Mouse (Mus musculus) retina, postnatal 7 days (tissue): ENCODE measurements around the gene Fbxl16.

ENCODE experiments used
- DNase-seq: peaks from one replicate; pipeline ENCODE4 v3.0.0-alpha.2; 2012; ENCODE audit warnings: low read depth, low spot score

Fbxl16 gene

DNA sequence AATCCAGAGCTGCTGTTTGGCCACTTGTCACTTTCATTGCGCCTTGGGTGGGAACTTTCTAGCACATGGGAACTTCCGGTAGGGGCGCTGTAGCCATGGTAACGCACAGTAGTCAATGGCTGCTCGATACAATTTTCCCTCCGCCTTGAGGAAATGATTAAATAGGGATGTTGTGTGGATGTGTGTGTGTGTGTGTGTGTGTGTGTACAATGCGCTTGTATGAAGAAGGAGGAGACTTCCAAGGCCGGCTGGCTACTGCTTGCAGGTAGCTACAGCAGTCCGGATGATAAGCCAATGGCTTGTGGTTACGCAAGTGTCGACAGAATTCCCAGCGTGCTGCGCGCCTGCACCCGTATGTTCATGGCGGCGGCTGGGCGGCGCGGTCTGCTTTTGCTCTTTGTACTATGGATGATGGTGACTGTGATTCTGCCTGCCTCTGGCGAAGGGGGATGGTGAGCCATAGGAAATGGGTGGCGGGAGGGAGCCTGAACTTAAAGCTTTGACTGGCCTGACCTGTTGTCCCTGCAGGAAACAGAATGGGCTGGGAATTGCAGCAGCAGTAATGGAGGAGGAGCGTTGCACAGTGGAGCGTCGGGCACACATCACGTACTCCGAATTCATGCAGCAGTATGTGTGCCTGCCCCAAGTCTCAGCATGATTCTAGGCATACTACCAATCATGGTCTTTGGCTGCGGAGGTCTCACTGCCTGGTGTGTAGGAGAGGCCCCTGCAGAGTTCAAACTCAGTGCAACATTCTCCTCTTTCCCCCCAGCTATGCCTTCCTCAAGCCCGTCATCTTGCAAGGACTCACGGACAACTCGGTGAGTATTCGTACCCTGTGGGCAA, 20.1 kb downstream of the Fbxl16 start, which contains the start of gene Jmjd8:
TSS of gene Jmjd8 (plus strand) at position 156 of the 846 bp plus-strand sequence.
- peak; percentile 67 for DNase-seq

DNA sequence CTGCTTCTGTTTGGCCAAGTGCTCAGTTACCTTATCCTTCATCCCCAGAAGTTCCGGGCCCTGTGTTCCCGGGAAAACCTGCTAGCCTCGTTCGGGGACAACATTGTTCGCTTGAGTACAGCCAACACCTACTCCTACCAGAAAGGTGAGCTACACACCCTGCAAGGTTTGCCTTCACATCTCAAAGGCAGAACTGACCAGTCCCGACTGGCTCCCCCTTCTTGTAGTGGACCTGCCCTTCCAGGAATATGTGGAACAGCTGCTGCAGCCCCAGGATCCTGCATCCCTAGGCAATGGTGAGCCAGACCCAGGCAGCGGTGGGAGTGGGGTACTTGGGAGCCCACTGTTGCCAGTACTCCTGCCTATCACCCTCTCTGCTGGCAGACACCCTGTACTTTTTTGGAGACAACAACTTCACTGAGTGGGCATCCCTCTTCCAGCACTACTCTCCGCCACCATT, 20.7 kb downstream of the Fbxl16 start:
- no peak for DNase-seq

DNA sequence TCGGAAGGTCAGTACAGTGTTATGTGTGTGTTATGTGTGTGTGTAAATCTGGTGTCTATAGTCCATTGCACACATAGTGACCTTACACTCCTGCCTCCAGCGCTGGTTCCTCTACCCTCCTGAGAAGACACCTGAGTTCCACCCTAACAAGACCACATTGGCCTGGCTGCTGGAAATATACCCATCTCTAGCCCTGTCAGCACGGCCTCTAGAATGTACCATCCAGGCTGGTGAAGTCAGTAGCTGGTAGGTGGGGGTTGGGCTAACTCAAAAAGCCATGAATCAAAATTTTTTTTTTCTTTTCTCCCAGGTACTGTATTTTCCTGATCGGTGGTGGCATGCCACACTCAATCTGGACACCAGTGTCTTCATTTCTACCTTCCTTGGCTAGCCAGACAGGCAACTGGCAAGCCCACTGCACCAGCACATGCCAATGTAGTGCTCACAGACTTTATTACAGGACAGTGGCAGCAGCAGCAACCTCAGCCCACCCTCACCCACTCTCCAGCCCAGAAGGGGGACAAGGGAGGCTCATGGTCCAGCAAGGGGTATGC, 21.4 kb downstream of the Fbxl16 start:
- no peak for DNase-seq

DNA sequence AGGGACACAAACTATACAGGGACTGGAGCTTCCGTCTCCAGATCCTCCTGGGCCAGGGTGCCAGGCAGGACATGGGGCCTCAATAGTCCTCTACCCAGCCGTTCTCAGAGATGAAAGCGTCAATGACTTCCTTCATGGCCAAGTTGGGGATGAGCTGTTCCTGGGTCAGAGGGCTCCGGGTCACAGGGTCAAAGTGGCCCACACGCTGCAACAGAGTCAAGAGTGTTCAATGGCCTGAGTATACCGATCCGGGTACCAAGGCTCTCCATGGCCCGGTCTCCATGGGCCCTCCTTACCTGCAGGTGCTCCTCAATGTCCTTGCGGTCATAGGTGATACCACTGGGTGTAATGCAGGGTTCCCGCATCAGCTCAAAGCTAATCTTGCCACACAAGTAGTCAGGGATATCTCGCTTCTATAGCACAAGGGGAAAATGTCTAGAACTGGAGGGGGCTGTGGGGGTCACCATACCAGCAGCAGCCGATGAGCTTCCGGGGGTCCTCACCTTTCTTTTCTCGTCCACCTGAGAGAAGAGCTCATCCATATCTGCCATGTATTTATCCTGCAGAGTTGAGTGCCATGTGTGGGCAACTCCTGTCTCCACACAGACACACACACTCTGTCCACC, 22.0 kb downstream of the Fbxl16 start:
- DNase-seq = no peak

DNA sequence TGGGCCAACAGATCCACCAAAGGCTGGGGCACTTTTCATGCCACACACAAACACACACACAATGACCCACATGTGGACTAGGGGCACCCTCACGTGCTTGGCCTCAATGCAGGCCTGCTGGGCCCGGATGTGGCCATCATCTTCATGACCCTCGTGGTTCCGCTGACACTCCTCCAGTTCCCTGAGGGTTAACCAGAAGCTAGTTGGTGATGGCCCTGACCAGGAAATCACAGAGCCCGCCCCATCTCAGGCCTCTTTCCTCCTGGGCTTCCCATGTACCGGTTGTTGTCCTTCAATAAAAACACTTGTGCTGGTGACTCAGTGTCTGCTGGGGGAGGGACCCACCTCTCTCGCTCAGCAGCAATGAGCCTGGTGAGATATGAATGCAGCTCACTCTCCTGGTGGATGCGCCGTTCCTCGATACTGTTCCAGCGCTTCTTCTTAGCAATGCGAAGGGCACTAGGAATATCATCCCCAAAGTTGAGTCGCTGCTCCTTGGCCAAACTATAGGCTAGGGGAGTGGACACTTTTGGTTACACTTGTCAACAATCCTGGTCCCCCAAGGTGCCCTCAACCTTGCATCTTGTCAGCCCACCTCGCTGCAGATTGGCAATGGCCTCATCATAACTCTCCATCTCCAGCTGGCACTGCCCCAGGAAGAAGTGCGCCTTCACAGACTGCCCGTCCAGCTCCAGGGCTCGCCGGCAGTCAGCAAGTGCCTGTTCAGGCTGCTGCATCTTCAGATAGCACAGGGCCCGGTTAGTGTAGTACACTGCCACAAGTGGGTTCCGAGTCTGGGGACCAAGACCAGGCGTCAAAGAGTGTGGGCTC, 22.8 kb downstream of the Fbxl16 start:
- no peak for DNase-seq

DNA sequence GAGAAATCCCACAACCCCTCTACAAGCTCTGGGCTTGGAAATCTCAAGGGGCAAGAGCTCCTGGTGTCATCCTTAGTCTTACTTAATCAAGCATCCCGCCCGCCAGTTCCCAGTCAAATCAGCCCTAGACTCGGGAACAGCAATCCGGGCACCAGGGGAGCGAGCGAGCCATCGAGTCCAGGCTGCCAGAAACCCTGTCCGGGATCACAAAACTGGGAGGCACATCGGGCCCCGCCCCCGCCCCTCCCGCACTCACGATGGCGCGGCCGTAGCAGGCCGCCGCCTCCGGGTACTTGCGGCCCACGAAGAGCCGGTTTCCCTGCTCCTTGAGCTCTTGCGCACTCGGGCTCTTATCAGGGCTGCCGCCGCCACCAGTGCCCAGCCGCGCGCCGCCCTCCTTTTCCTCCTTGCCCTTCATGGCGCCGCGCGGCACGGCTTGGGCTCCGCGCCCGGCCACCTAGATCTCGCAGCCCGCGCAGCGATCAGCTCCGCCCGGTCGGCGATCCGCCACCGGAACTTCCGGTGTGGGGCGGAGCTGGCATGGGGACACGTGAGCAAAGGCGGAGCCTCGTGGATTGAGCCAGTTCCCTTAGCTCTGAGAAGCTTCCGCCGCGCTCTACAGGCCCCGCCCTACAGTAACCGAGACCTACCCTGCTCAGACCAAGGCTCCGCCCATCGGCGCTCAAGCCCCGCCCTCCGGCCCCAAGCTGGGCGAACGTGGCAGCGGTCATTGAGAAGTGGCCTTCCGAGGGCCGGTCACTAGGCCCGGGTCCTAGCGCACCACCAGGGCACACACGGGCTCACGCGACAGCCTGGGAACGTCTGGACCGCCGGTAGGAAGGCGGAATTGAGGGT, 23.8 kb downstream of the Fbxl16 start:
- DNase-seq = peak; percentile 98

DNA sequence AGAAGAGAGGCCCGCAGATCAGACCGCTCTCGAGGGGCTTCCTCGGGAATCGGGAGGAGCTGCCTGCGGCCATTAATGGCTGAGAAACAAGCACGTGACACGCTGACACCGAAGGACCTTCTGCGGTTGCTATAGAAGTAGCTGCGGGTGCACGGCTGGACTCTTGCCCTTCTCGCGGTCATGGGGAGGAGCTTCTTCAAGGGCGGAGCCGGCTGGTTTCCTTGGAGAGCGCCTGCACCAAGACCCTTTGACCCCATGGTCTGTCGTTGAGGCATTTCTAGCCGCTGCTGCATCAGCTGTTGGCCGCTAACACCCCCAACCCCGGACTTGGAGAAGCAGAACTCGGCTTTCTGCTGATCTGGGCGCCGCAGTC, 24.4 kb downstream of the Fbxl16 start, which contains the start of gene Stub1:
TSS of gene Stub1 (minus strand) at position 114 of the 373 bp plus-strand sequence.
- no peak for DNase-seq

DNA sequence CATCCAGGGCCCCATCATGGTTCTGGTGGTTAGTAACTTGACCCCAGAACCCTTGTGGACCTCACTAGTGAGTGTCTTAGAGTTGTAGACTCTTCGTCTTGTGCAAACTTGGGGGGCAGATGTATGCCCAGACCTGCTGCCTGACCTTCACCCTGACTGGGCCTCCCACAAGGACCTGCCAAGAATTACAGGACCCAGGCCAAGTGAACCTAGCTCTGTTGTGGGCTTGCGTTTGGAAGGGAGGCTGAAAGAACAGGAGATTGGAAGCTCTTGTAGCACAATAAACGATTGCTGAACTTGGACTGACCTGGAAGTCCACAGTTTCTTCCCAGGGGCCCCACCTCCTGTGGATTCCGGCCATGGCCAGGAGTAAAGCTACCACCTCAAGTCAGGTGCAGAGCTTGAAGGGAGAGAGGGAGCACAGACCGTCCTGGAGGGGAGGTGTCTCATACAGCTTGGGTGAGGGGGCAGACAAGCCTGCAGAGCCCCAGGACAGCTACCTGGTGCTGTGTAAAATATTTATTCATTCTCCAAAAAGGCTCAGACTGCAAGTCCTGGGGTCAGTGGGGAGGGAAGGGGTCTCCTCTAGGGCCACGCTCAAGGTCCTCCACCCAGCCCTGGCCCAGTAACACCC, 25.2 kb downstream of the Fbxl16 start:
- no peak for DNase-seq

DNA sequence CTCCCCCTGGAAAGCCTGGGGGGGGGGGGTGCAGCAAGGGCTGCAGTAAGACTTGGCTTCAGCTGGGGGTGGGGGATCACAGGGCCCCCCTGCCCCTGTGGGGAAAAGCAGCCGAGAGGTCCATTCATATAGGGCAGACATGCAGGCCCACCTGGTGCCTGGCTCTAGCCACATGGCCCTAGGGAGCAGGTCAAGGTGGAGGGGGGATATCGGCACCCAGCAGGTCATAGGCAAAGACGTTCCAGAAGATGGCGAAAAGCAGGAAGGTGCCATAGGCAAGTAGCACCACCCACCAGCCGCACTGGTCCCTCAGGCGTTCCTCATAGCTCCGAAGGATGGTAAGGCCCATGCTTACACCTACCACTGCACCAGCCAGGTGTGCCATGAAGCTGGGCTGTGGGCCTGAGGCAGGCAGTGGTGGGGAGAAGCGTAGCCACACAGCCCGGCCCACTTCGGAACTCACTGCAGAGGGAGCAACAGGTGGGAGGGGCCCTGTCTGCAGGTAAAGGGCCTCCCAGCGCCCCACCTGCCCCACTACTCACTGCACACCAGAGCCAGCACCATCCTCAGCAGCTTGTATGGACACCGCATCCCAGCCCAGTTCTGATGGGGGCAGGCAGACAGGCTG, 25.8 kb downstream of the Fbxl16 start:
- DNase-seq = no peak

DNA sequence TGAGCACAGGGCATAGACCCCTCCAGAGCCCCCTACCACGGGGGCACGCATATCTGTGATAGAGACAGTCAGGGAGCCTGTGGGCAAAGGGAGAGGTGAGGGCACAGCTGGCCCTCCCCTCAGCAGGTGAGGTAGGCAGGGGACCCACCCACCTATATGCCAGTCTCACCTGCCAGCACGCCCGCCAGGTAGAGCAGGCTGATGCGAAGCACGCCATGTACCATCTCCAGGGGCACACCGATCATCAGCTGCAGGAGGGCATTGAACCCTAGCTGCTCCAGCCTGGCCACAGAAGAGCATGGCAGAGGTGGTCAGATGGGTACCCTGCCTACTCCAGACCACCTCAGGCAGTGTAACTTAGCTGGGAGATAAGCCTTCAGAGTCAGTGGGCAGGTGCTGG, 26.4 kb downstream of the Fbxl16 start:
- DNase-seq = no peak

DNA sequence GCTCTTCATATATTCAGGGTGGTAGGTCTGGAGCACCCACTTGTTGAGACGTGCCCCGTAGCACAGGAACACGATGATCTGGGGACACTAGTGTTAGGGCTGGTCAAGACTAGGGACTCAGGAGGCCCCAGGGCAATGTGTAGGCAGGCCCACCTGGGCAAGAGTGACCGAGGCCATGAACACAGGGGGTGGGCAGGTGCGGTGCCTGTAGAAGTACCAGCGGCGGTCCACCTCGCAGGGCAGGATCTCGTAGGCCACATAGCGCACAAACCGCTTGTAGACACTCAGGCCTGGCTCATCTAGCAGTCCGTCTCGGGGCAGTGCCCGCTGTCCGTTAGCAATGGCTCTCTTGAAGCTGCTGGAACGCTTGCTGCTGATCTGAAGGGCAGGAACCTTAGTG, 26.9 kb downstream of the Fbxl16 start:
- DNase-seq = no peak

DNA sequence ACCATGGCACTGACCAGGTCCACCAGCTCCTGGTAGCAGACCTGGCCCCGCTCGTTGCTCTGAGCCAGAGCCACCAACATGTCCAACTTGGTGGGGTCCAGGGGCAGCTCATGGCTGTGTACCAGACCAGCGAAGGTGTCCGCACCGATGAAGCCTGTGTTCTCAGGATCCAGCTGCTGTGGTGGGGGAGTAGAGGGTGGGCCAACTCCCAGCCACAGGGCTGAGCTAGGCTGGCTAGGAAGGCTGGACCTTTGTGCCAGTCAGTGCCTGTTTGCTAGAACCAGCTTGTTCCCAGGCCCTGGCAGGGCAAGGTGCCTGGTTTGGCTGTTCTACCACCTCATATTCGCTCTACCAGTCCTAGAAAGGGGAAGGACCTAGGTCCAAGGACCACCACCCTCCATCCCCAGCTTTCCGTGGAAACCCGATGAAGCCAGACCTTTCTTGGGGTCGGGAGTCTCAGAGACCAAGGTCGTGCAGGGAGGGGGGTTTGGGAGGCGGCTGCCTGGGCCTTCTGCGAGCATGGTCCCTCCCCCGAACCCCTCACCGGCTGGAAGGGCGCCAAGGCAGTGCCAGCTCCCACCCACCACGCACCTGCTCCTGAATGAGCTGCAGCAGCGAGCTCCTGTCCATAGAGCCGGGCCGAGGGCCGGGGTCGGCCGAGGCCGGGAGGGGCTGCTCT, 27.7 kb downstream of the Fbxl16 start:
- DNase-seq = no peak

DNA sequence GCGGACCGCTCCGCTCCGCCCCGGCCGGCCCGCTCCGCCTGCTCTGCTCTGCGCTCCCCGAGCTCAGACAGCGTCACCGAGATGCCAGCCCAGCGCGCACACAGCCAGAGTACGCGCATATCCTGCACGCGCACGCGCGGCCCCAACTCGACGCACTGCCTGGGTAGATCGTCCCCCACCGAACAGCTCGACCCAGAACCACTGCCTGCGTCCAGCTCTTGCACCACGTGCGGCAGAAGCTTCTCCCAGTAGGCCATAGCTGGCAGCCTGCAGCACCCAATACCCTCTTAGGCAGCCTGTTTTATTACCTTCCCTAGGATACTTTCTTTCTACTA, 28.2 kb downstream of the Fbxl16 start, which contains the start of gene Rhbdl1:
TSS of gene Rhbdl1 (minus strand) at position 220 of the 335 bp plus-strand sequence.
- no peak for DNase-seq

DNA sequence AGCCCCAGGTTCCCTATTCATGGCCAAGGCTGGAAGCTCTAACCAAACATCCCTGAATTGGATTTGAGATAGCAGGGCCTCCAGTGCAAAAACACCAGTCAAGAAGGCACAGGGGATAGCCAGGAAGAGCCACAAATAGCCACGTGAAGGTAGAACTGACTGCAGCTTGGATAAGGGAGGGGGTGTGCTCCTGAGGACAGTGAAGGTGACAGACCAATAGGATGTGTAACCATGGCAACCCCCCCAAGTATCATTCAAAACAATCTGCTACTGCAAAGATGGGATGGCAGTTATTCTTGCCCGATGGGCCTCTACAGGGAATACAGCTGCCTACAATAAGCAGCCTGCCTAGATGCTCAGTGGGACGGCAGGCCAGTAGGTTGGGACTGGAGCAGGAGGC, 28.6 kb downstream of the Fbxl16 start:
- DNase-seq = no peak

DNA sequence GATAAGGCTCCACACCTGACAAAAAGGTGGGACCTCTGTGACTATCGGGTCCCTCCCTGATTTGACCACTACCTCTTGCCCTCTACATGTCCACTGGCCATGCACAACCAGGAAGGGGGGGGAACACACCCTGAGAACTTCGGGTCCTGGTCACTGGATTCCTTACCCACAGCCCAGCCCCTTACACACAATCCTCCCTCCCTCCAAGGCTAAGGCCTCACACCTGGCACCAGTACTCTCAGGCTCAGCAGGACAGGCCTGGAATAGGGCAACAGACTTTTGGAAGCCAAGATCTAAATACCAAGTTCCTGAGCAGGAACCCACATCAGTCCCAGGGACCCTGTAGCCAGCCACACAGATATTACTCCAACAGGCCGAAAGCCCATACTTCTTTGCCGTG, 30.0 kb downstream of the Fbxl16 start:
- no peak for DNase-seq

DNA sequence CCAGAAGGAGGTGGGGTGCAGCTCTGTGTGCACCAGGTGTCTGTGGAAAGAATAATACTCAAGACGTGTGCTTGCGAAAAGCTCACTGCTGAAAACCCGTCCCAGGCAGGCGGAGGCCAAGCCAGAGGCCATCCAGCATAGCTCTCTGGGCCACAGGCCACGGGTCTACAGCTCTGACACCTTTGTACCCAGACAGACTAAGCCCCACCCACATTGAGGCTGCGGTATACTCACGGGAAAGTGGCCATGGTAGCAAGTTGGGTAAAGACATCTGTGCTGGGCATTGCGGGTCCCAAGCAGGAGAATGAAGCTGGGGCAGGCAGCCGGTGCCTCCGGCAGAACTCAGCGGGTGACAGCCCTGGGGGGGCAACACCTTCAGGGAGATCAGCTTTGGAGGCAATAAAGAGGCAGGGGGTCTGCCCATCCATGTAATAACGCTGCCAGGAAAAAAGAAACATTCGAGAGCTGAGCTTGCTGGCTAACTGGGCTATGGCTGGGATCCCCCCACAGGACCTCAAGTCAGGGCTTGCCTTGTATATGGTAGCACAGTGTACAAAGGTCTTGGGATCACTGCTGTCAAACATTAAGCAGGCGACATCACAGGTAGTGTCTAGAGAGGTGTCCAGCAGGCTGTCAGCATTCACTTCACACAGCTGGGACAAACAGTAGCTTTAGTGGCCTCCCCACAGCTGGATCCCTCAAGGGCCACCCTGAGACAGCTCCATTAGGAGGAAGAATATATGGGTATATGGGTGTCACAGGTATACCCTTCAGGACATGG, 30.8 kb downstream of the Fbxl16 start:
- DNase-seq = no peak

DNA sequence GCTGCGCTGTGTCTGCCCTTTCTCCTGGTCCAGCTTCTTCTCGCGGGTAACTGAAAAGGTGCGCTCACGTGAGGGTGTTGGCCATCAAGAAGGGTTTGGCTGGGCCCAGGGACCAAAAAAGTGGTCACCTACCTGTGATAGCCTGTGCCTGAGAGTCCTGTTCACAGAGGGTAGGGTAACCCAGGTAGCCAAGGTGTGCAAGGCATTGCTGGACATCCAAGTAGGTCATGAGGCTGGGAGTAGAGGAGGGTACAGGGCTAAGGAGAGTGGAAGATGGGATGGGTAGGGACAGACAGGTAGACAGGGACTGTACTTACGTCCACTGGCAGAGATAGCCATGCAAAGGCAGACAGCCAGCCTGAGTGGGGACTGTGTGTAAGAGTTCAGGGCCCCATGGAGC, 31.6 kb downstream of the Fbxl16 start:
- DNase-seq = no peak

DNA sequence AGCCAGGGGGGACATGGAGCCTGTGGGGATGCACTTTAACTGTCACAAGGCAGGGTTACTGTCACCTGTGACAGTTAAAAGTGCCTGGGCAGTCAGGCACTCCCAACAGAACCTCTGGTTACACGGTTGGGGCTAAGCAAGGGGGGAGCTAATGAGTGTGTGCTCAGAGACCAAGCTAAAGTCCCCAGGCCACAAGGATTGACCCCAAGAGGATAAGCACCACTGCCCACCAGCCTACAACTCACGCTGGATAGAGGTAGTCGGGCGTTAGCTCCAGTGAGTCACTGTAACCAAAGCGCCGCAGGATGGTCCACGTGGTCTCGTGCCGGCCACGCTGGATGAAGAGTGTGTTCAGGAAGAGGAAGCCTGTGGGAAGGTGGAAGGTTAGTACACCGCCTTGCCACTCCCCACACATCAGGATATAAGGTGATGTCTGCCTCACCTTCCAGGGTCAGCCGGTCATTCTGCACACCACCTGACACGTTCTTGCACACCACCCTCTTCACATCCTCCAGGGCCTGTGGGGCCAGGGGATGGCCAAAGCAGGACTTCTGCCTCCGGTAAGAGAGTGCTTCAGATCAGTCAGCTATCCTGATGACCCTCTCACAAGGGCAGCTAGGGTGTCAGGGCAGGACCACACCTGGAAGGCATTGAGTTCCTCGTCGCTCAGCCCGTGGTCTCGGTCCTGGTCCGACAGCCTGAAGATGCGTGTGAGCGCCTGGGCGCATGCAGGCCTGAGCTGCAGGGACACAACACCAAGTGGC, 32.4 kb downstream of the Fbxl16 start, which contains the start of gene Gm20683:
TSS of gene Gm20683 (minus strand) at position 647 of the 764 bp plus-strand sequence.
- DNase-seq = no peak
